Comparison of ENCODE assay signal across 14 mouse cellular contexts in genomic region chr6:4291380-4291779, GRCm38 (mm10).
A peak's percentile ranks its signal among the peaks of the same experiment; 100 is the strongest.
DNase-seq lines count a peak whose midpoint lies in the region.
"Had no signal": no experiment of that assay in that cellular context is flagged by ENCODE, and none has a peak within 500 bp of the region (broad histone marks: within the 10 kb centered on the region; RNA-seq: fewer than 3 reads in every experiment).

No protein-coding gene starts in this region.

- peak; percentile 7 for DNase-seq in left cerebral cortex, adult 11 months (ENCODE audit: low spot score)
- DNase-seq in left cerebral cortex, postnatal 10 days (ENCODE audit: extremely low spot score in 1 of 2, low spot score in 2 of 2), result no peak
- DNase-seq in right cerebral cortex, adult 18-20 months, result peak; percentile 6
- DNase-seq in right cerebral cortex, postnatal 25 days, result no peak
- peak; percentile 15 for DNase-seq in NIH3T3 (ENCODE audit: low read depth)
- DNase-seq in spleen, postnatal 14 days (ENCODE audit: low spot score in 2 of 2), result no peak
- DNase-seq: adrenal gland, postnatal 10 days; cerebellum, adult 18-20 months; cerebellum, adult 9-11 months; cerebellum, postnatal 36 days; gastrocnemius, postnatal 10 days; heart, adult 18-20 months; heart, postnatal 10 days; heart, postnatal 4 days had no signal

- intact Hi-C loops in left cerebral cortex, postnatal 10 days (cut with DNase I), result no loop called here

Comparison
In these comparisons a context has a peak if more than half of its experiments do, and no peak if none do; other contexts are left out.
1. DNase-seq: peak in left cerebral cortex, adult 11 months (single experiment), right cerebral cortex, adult 18-20 months (single experiment) and NIH3T3 (single experiment); none in left cerebral cortex, postnatal 10 days (0 of 2), right cerebral cortex, postnatal 25 days (single experiment) and spleen, postnatal 14 days (0 of 2).